In the genomic region with DNA sequence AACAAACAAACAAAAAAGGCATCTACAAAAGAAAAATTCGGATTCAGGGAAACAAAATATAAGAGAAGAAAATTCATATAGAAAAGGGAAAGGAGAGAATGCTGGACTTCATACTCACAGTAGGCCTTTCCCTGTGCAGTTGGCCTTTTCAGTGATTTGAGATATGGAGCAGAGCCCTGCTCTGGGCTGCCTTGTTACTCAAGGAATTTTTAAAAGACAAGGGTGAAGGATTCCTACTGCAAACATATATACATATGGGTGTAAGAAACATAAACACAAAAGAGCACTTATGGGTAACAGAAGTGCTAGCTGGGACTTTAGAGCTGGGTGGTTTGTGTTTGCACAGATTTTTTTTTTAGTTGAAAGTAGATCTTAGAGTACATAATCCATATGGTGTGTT, we compare ENCODE assay signal across 31 mouse cellular contexts.
DNase-seq lines count a peak whose midpoint lies in the region; ATAC-seq and TF ChIP-seq lines count a peak whose summit lies in the region.
"Had no signal": no experiment of that assay in that cellular context is flagged by ENCODE, and none has a peak within 500 bp of the region (broad histone marks: within the 10 kb centered on the region; RNA-seq: fewer than 3 reads in every experiment).

No protein-coding gene starts in this region.

- H3K27ac ChIP-seq in lung, embryonic 14.5 days (ENCODE audit: low read depth), result no peak overlapping the region
- no peak overlapping the region for H3K27ac ChIP-seq in stomach, embryonic 16.5 days (ENCODE audit: low read length)
- H3K27ac ChIP-seq: embryonic facial prominence, embryonic 13.5 days; forebrain, embryonic 10.5 days; heart, embryonic 15.5 days; hindbrain, embryonic 10.5 days; hindbrain, embryonic 13.5 days had no signal

- no peak for TF ChIP-seq CTCF in lung, embryonic 14.5 days (IDR thresholded peaks at IDR 0.05; ENCODE audit: low read depth)

- no peaks in the 10 kb centered on the region for H3K27me3 ChIP-seq in lung, embryonic 14.5 days (ENCODE audit: insufficient read depth, low read length)
- H3K27me3 ChIP-seq in stomach, embryonic 16.5 days (ENCODE audit: control insufficient read depth, insufficient read depth, low read length), result no peaks in the 10 kb centered on the region
- H3K27me3 ChIP-seq: CH12.LX; heart, embryonic 12.5 days; heart, embryonic 15.5 days; Patski had no signal

- no peak overlapping the region for H3K4me2 ChIP-seq in lung, embryonic 14.5 days
- no peak overlapping the region for H3K4me2 ChIP-seq in stomach, embryonic 16.5 days (ENCODE audit: low read depth, low read length)
- H3K4me2 ChIP-seq: embryonic facial prominence, embryonic 13.5 days; heart, embryonic 12.5 days; heart, embryonic 15.5 days; hindbrain, embryonic 13.5 days had no signal

- no peak overlapping the region for H3K4me3 ChIP-seq in lung, embryonic 14.5 days (ENCODE audit: low read depth, low read length)
- no peak overlapping the region for H3K4me3 ChIP-seq in stomach, embryonic 16.5 days (replicated peaks; ENCODE audit: low read length)
- H3K4me3 ChIP-seq: embryonic facial prominence, embryonic 13.5 days; forebrain, embryonic 10.5 days; heart, embryonic 12.5 days; heart, embryonic 15.5 days; hindbrain, embryonic 10.5 days; hindbrain, embryonic 13.5 days had no signal

- H3K9me3 ChIP-seq in lung, embryonic 14.5 days (ENCODE audit: low read depth, low read length), result no peaks in the 10 kb centered on the region
- H3K9me3 ChIP-seq in stomach, embryonic 16.5 days (replicated peaks; ENCODE audit: control insufficient read depth, low read length), result no peaks in the 10 kb centered on the region
- H3K9me3 ChIP-seq: embryonic facial prominence, embryonic 13.5 days; forebrain, embryonic 10.5 days; G1E; heart, embryonic 12.5 days; heart, embryonic 15.5 days; hindbrain, embryonic 10.5 days; hindbrain, embryonic 13.5 days had no signal

- no peaks in the 10 kb centered on the region for H3K4me1 ChIP-seq in lung, embryonic 14.5 days (ENCODE audit: insufficient read depth)
- H3K4me1 ChIP-seq in stomach, embryonic 16.5 days (ENCODE audit: control insufficient read depth, insufficient read depth, low read length), result no peaks in the 10 kb centered on the region
- H3K4me1 ChIP-seq: embryonic facial prominence, embryonic 13.5 days; forebrain, embryonic 10.5 days; heart, embryonic 12.5 days; heart, embryonic 15.5 days; hindbrain, embryonic 10.5 days; hindbrain, embryonic 13.5 days had no signal

- H3K36me3 ChIP-seq in lung, embryonic 14.5 days (ENCODE audit: insufficient read depth), result no peaks in the 10 kb centered on the region
- no peaks in the 10 kb centered on the region for H3K36me3 ChIP-seq in stomach, embryonic 16.5 days (ENCODE audit: control insufficient read depth, insufficient read depth, low read length)
- H3K36me3 ChIP-seq: embryonic facial prominence, embryonic 13.5 days; forebrain, embryonic 10.5 days; G1E; heart, embryonic 12.5 days; heart, embryonic 15.5 days; hindbrain, embryonic 10.5 days; hindbrain, embryonic 13.5 days had no signal

- ATAC-seq in frontal cortex, adult (ENCODE audit: low TSS enrichment), result peak; percentile 90
- ATAC-seq in lung, embryonic 14.5 days (ENCODE audit: insufficient read depth), result peak; percentile 56; the same call in 1 of the 2 replicates
- peak; percentile 25; the same call in 1 of the 2 replicates for ATAC-seq in stomach, embryonic 16.5 days (ENCODE audit: insufficient read depth, low FRiP score)
- ATAC-seq: forebrain, embryonic 14.5 days; forebrain, postnatal 0 days; hindbrain, embryonic 16.5 days; Patski had no signal

- no peak for DNase-seq in frontal cortex, postnatal 10 days (ENCODE audit: low spot score in 2 of 2)
- DNase-seq in lung, embryonic 14.5 days, result peak; percentile 31
- DNase-seq in lung, postnatal 14 days, result no peak
- DNase-seq in right cerebral cortex, adult 18-20 months, result peak; percentile 1
- DNase-seq in right cerebral cortex, postnatal 4 days, result no peak
- no peak for DNase-seq in thymus, postnatal 14 days
- DNase-seq: adrenal gland, postnatal 10 days; adrenal gland, postnatal 36 days; B cell, adult 2 months; cerebellum, adult 11 months; cerebellum, adult 2 months; cerebellum, adult 9-11 months; cerebellum, postnatal 25 days; forebrain, postnatal 0 days; gastrocnemius, postnatal 25 days; heart, adult 18-20 months; heart, postnatal 10 days; heart, postnatal 36 days had no signal

- 24% methylated on average over 1 of the region's 1 CpGs for WGBS in lung, embryonic 14.5 days
- WGBS in stomach, embryonic 16.5 days, result 43% methylated on average over 1 of the region's 1 CpGs

- no peak overlapping the region for H3K9ac ChIP-seq in lung, embryonic 14.5 days
- H3K9ac ChIP-seq in stomach, embryonic 16.5 days (ENCODE audit: low read length), result no peak overlapping the region
- H3K9ac ChIP-seq: embryonic facial prominence, embryonic 13.5 days; forebrain, postnatal 0 days; heart, embryonic 12.5 days; heart, embryonic 15.5 days; hindbrain, embryonic 13.5 days had no signal

Comparison
In these comparisons a context has a peak if more than half of its experiments do, and no peak if none do; other contexts are left out.
1. DNase-seq: peak in lung, embryonic 14.5 days (single experiment) and right cerebral cortex, adult 18-20 months (single experiment); none in frontal cortex, postnatal 10 days (0 of 2), lung, postnatal 14 days (single experiment), right cerebral cortex, postnatal 4 days (single experiment) and thymus, postnatal 14 days (single experiment).
2. ATAC-seq: peak in every context shown above with its lines; median percentile 90 in frontal cortex, adult; 56 in lung, embryonic 14.5 days; 25 in stomach, embryonic 16.5 days.